8 mouse cellular contexts compared by ENCODE assay signal in genomic region chr3:96058231-96058896, GRCm38 (mm10). TPM values are rescaled to one million over a fixed set of nuclear protein-coding genes. Genes with fewer than 3 reads are reported as not detected.
A peak's percentile ranks its signal among the peaks of the same experiment; 100 is the strongest.
DNase-seq lines count a peak whose midpoint lies in the region; ATAC-seq and TF ChIP-seq lines count a peak whose summit lies in the region.

Gene Vps45, minus strand, starts transcription at chr3:96058466.

- peak within 1 kb of the TSS; percentile 95 for H3K9ac ChIP-seq in CH12.LX (ENCODE audit: insufficient read depth, low read depth)
- H3K9ac ChIP-seq in heart, embryonic 13.5 days = peak within 1 kb of the TSS; percentile 86
- H3K9ac ChIP-seq in kidney, postnatal 0 days (ENCODE audit: low read depth, low read length) = peak within 1 kb of the TSS; percentile 70
- H3K9ac ChIP-seq in liver, embryonic 14.5 days (replicated peaks) = peak within 1 kb of the TSS; percentile 96
- peak within 1 kb of the TSS; percentile 81 for H3K9ac ChIP-seq in neural tube, embryonic 11.5 days (ENCODE audit: low read length)

- peaks cover 9 to 22% of the 10 kb centered on the region in 2 experiments for H3K36me3 ChIP-seq in CH12.LX (replicated peaks in 1 of 2; ENCODE audit: control insufficient read depth in 1 of 2, insufficient read depth in 1 of 2, low read length in 1 of 2)
- peaks cover 18% of the 10 kb centered on the region for H3K36me3 ChIP-seq in heart, embryonic 13.5 days
- 0 out of 2 replicates have a peak, but pooled peaks cover 4% of the 10 kb centered on the region for H3K36me3 ChIP-seq in kidney, postnatal 0 days (ENCODE audit: insufficient read depth, low read length)
- no peaks in the 10 kb centered on the region for H3K36me3 ChIP-seq in liver, embryonic 14.5 days (replicated peaks; ENCODE audit: control insufficient read depth, insufficient read depth, low read depth)
- H3K36me3 ChIP-seq in neural tube, embryonic 11.5 days (ENCODE audit: control insufficient read depth, insufficient read depth, low read length) = no peaks in the 10 kb centered on the region

- no peaks in the 10 kb centered on the region for H3K9me3 ChIP-seq in CH12.LX (replicated peaks; ENCODE audit: low read length)
- no peaks in the 10 kb centered on the region for H3K9me3 ChIP-seq in heart, embryonic 13.5 days
- no peaks in the 10 kb centered on the region for H3K9me3 ChIP-seq in kidney, postnatal 0 days (replicated peaks; ENCODE audit: low read length)
- H3K9me3 ChIP-seq in liver, embryonic 14.5 days (ENCODE audit: control insufficient read depth, low read length) = no peaks in the 10 kb centered on the region
- no peaks in the 10 kb centered on the region for H3K9me3 ChIP-seq in neural tube, embryonic 11.5 days (ENCODE audit: control insufficient read depth, low read length)

- TF ChIP-seq CTCF in CH12.LX (conservative IDR thresholded peaks at IDR 0.05 in 1 of 2, IDR thresholded peaks at IDR 0.05 in 1 of 2; ENCODE audit: low read depth in 2 of 2, low read length in 2 of 2) = no peak
- TF ChIP-seq CTCF in kidney, postnatal 0 days (IDR thresholded peaks at IDR 0.05; ENCODE audit: low read depth) = no peak
- TF ChIP-seq CTCF in liver, embryonic 14.5 days (IDR thresholded peaks at IDR 0.05; ENCODE audit: low read depth) = no peak

- WGBS in heart, embryonic 13.5 days = 2% methylated on average over 18 of the region's 18 CpGs
- 2% methylated on average over 18 of the region's 18 CpGs for WGBS in kidney, postnatal 0 days
- 1% methylated on average over 18 of the region's 18 CpGs for WGBS in liver, embryonic 14.5 days (ENCODE audit: insufficient replicate concordance)
- 1% methylated on average over 18 of the region's 18 CpGs for WGBS in neural tube, embryonic 11.5 days

- H3K27me3 ChIP-seq in CH12.LX (replicated peaks) = no peaks in the 10 kb centered on the region
- no peaks in the 10 kb centered on the region for H3K27me3 ChIP-seq in heart, embryonic 13.5 days (replicated peaks)
- H3K27me3 ChIP-seq in kidney, postnatal 0 days (ENCODE audit: insufficient read depth, low read length) = no peaks in the 10 kb centered on the region
- no peaks in the 10 kb centered on the region for H3K27me3 ChIP-seq in liver, embryonic 14.5 days (ENCODE audit: control insufficient read depth, insufficient read depth, low read length)
- no peaks in the 10 kb centered on the region for H3K27me3 ChIP-seq in neural tube, embryonic 11.5 days (ENCODE audit: control insufficient read depth, insufficient read depth, low read length)

- TF ChIP-seq EP300 in CH12.LX (IDR thresholded peaks at IDR 0.05; ENCODE audit: low read length) = 0 out of 2 replicates have a peak, but pooled peaks have one; percentile 25
- no peak for TF ChIP-seq EP300 in liver, embryonic 14.5 days (IDR thresholded peaks at IDR 0.05; ENCODE audit: low read depth)

- TF ChIP-seq POLR2A in CH12.LX (IDR thresholded peaks at IDR 0.05; ENCODE audit: low read depth, low read length) = peak; percentile 79

- H3K4me2 ChIP-seq in CH12.LX (ENCODE audit: insufficient read depth, low read depth, poor library complexity, severe bottlenecking) = peak within 1 kb of the TSS; percentile 96
- H3K4me2 ChIP-seq in heart, embryonic 13.5 days = peak within 1 kb of the TSS; percentile 86
- H3K4me2 ChIP-seq in kidney, postnatal 0 days (ENCODE audit: low read length) = peak within 1 kb of the TSS; percentile 80
- H3K4me2 ChIP-seq in liver, embryonic 14.5 days (ENCODE audit: low read depth) = peak within 1 kb of the TSS; percentile 95
- peak within 1 kb of the TSS; percentile 79 for H3K4me2 ChIP-seq in neural tube, embryonic 11.5 days (ENCODE audit: low read depth)

- in situ Hi-C loops in CH12.LX (cut with MboI; ENCODE audit: low pct_ligation_motif_present, low pct_unique_long_range_greater_than_20kb, low sequenced_read_pairs) = loop anchor here (5.0 to 10.0 kb wide), 2 partner anchors 91 to 204 kb away; partner anchors contain the start of gene Prpf3

- H3K4me3 ChIP-seq in CH12.LX (replicated peaks in 1 of 3; ENCODE audit: low read depth in 2 of 3, low read length in 2 of 3, poor library complexity in 1 of 3) = peak within 1 kb of the TSS; percentile 65 to 71 (median 69)
- H3K4me3 ChIP-seq in brown adipose tissue, adult 24 weeks (ENCODE audit: insufficient read depth, low read depth, low read length) = peak within 1 kb of the TSS; percentile 80
- peak within 1 kb of the TSS; percentile 76 for H3K4me3 ChIP-seq in heart, embryonic 13.5 days
- peak within 1 kb of the TSS; percentile 65 for H3K4me3 ChIP-seq in kidney, postnatal 0 days (replicated peaks; ENCODE audit: low read depth, low read length)
- peak within 1 kb of the TSS; percentile 81 to 88 for H3K4me3 ChIP-seq in liver, embryonic 14.5 days (ENCODE audit: insufficient read depth in 1 of 2, low read depth in 2 of 2, low read length in 2 of 2)
- H3K4me3 ChIP-seq in neural tube, embryonic 11.5 days (ENCODE audit: low read depth, low read length) = peak within 1 kb of the TSS; percentile 62

- H3K27ac ChIP-seq in CH12.LX (ENCODE audit: insufficient read depth, low read depth) = peak within 1 kb of the TSS; percentile 42
- peak within 1 kb of the TSS; percentile 53 for H3K27ac ChIP-seq in brown adipose tissue, adult 24 weeks (replicated peaks; ENCODE audit: low read depth, low read length)
- peak within 1 kb of the TSS; percentile 89 for H3K27ac ChIP-seq in heart, embryonic 13.5 days (replicated peaks)
- H3K27ac ChIP-seq in kidney, postnatal 0 days = peak within 1 kb of the TSS; percentile 86
- peak within 1 kb of the TSS; percentile 87 for H3K27ac ChIP-seq in liver, embryonic 14.5 days
- peak within 1 kb of the TSS; percentile 80 for H3K27ac ChIP-seq in neural tube, embryonic 11.5 days (ENCODE audit: low read depth, low read length)

- peak; percentile 82 for ATAC-seq in erythroid progenitor cell, adult 5-6 weeks (replicated peaks; ENCODE audit: low FRiP score, poor library complexity, severe bottlenecking)
- no peak; the same call in 1 of the 2 replicates for ATAC-seq in heart, embryonic 13.5 days (ENCODE audit: extremely low read depth, insufficient number of reproducible peaks, low FRiP score, low TSS enrichment)
- peak; percentile 55; the same call in 1 of the 2 replicates for ATAC-seq in kidney, postnatal 0 days (replicated peaks; ENCODE audit: low FRiP score, low read depth)
- peak; percentile 84 for ATAC-seq in liver, embryonic 14.5 days (ENCODE audit: insufficient read depth)
- ATAC-seq in neural tube, embryonic 11.5 days (ENCODE audit: insufficient read depth, low FRiP score, low TSS enrichment) = peak; percentile 87

- dilution Hi-C loops in CH12.LX (cut with MboI; ENCODE audit: extremely low pct_ligation_motif_present, extremely low pct_unique_long_range_greater_than_20kb, low sequenced_read_pairs) = no loop called here

- DNase-seq in CH12.LX (ENCODE audit: extremely low read depth) = peak; percentile 69
- DNase-seq in kidney, postnatal 0 days (ENCODE audit: low spot score) = peak; percentile 82
- peak; percentile 68 to 70 (median 68) for DNase-seq in liver, embryonic 14.5 days (ENCODE audit: low read depth in 3 of 3, low spot score in 3 of 3)
- peak; percentile 62 for DNase-seq in neural tube, embryonic 11.5 days (ENCODE audit: low spot score)
- peak; percentile 69 for DNase-seq in testis, postnatal 10 days (ENCODE audit: low spot score)

- peaks cover 7 to 47% of the 10 kb centered on the region in 2 experiments for H3K4me1 ChIP-seq in CH12.LX (ENCODE audit: control insufficient read depth in 1 of 2, insufficient read depth in 2 of 2)
- no peaks in the 10 kb centered on the region for H3K4me1 ChIP-seq in brown adipose tissue, adult 24 weeks (ENCODE audit: control insufficient read depth, insufficient read depth, insufficient read length, low read length)
- peaks cover 17% of the 10 kb centered on the region for H3K4me1 ChIP-seq in heart, embryonic 13.5 days
- H3K4me1 ChIP-seq in kidney, postnatal 0 days (replicated peaks; ENCODE audit: insufficient read depth, low read length) = no peaks in the 10 kb centered on the region
- H3K4me1 ChIP-seq in liver, embryonic 14.5 days (replicated peaks; ENCODE audit: control insufficient read depth in 2 of 2, insufficient read depth in 2 of 2, low read length in 1 of 2) = peaks cover 0 to 3% of the 10 kb centered on the region in 2 experiments; a peak in 2 of 4 replicates
- no peaks in the 10 kb centered on the region for H3K4me1 ChIP-seq in neural tube, embryonic 11.5 days (ENCODE audit: control insufficient read depth, insufficient read depth, low read length)

- TF ChIP-seq RAD21 in CH12.LX (IDR thresholded peaks at IDR 0.05; ENCODE audit: low read depth, low read length) = no peak

- peaks cover 13% of the 10 kb centered on the region; the same call in 1 of the 2 replicates for H3K79me2 ChIP-seq in CH12.LX (replicated peaks; ENCODE audit: control insufficient read depth, extremely low read depth, insufficient read depth, poor library complexity, severe bottlenecking)

TF ChIP-seq in CH12.LX, 34 proteins besides CTCF, POLR2A, EP300 and RAD21 (continues in another document):
- TF ChIP-seq MYC (IDR thresholded peaks at IDR 0.05; ENCODE audit: low read depth, low read length) (0 out of 2 replicates have a peak, but pooled peaks have one; percentile 15), CHD2 (IDR thresholded peaks at IDR 0.05; ENCODE audit: low read length) (0 out of 2 replicates have a peak, but pooled peaks have one; percentile 15), MEF2A (IDR thresholded peaks at IDR 0.05; ENCODE audit: borderline replicate concordance, low read depth, low read length) (no peak), MAX (IDR thresholded peaks at IDR 0.05; ENCODE audit: low read length) (no peak), JUN (IDR thresholded peaks at IDR 0.05; ENCODE audit: insufficient read depth, low read depth, low read length) (no peak), ZNF384 (IDR thresholded peaks at IDR 0.05; ENCODE audit: low read depth, low read length) (no peak), NRF1 (IDR thresholded peaks at IDR 0.05; ENCODE audit: low read depth, low read length) (no peak), JUND (conservative IDR thresholded peaks at IDR 0.05; ENCODE audit: low read depth, low read length) (no peak), UBTF (IDR thresholded peaks at IDR 0.05; ENCODE audit: low read depth, low read length) (no peak; the same call in 1 of the 2 replicates)

RNA-seq across cellular contexts. Expression of gene Vps45, which starts in this region (rescaled TPM):
- 19.1 and 20.8 TPM in 2 replicates for total RNA-seq in CH12.LX (2012; rRNA removed)
- total RNA-seq in CH12.LX (2014; rRNA removed) = 16.8 and 19.6 TPM in 2 replicates
- polyA plus RNA-seq in CH12.LX (2012; ENCODE audit: insufficient read length, low read depth) = 14.5 and 16.2 TPM in 2 replicates
- 16.6 and 23.7 TPM in 2 replicates for polyA plus RNA-seq in brown adipose tissue, adult 24 weeks (2012; ENCODE audit: insufficient read depth, insufficient read length, missing spikeins)
- 9.0 and 32.3 TPM in 2 replicates for total RNA-seq in erythroid progenitor cell, adult 5-6 weeks (2015; ENCODE audit: low replicate concordance)
- total RNA-seq in erythroid progenitor cell, adult 5-6 weeks (2017; ENCODE audit: low replicate concordance) = 8.2 and 34.4 TPM in 2 replicates
- polyA plus RNA-seq in heart, embryonic 13.5 days (2015; fragmentation: Nextera tagmentation; extraction: Ambion mirVana) = 33.6 and 34.9 TPM in 2 replicates
- polyA plus RNA-seq in kidney, postnatal 0 days (2015; fragmentation: Nextera tagmentation; extraction: Ambion mirVana) = 38.1 and 41.9 TPM in 2 replicates
- polyA plus RNA-seq in liver, embryonic 14.5 days (2012; rRNA removed) = 4.8 and 6.6 TPM in 2 replicates
- polyA plus RNA-seq in liver, embryonic 14.5 days (2014; fragmentation: Nextera tagmentation; extraction: Ambion mirVana) = 9.0 and 9.8 TPM in 2 replicates
- polyA plus RNA-seq in neural tube, embryonic 11.5 days (2014; fragmentation: Nextera tagmentation; extraction: Ambion mirVana) = 31.0 and 32.2 TPM in 2 replicates
